Mouse (Mus musculus) hindbrain, embryonic 10.5 days (tissue): ENCODE measurements at regions not wholly inside any gene's neighbourhood (a gene's known extent, or its start where the extent isn't known, plus 50 kb on each side); places are given as distances from the start of the nearest gene placed in this dataset.
A peak's percentile ranks its signal among the peaks of the same experiment; 100 is the strongest.

ENCODE experiments used
- DNase-seq: peaks from one replicate; pipeline ENCODE4 v3.0.0-alpha.2; 2017; ENCODE audit warnings: low spot score
- H3K27ac ChIP-seq: fragments of 300-500 bp; sonication (generic); 2 replicates; pipeline ENCODE4 v1.5.1; 2016; ENCODE audit warnings: mild to moderate bottlenecking, moderate library complexity
- H3K27me3 ChIP-seq: fragments of 300-500 bp; sonication (generic); 2 replicates; pipeline ENCODE4 v1.6.1; 2016; ENCODE audit warnings: mild to moderate bottlenecking; ENCODE audit not compliant: poor library complexity, insufficient read depth, severe bottlenecking
- H3K36me3 ChIP-seq: fragments of 300-500 bp; sonication (generic); 2 replicates; pipeline ENCODE4 v1.6.1; 2016; ENCODE audit warnings: mild to moderate bottlenecking, moderate library complexity
- H3K4me1 ChIP-seq: fragments of 300-500 bp; sonication (generic); replicated peaks from 2 replicates; pipeline ENCODE4 v1.6.1; 2016; ENCODE audit warnings: mild to moderate bottlenecking
- H3K4me3 ChIP-seq: fragments of 300-500 bp; sonication (generic); 2 replicates; pipeline ENCODE4 v1.5.1; 2016; ENCODE audit warnings: mild to moderate bottlenecking, moderate library complexity
- H3K9me3 ChIP-seq: fragments of 300-500 bp; sonication (generic); 2 replicates; pipeline ENCODE4 v1.6.1; 2016; ENCODE audit warnings: mild to moderate bottlenecking, moderate library complexity
- WGBS: fragments of 180-500 bp; shearing (Covaris S2); methylation state at CpG from one replicate; pipeline ENCODE4 v1.1.7; 2016; 5-methylcytosine and 5-hydroxymethylcytosine counted together

DNA sequence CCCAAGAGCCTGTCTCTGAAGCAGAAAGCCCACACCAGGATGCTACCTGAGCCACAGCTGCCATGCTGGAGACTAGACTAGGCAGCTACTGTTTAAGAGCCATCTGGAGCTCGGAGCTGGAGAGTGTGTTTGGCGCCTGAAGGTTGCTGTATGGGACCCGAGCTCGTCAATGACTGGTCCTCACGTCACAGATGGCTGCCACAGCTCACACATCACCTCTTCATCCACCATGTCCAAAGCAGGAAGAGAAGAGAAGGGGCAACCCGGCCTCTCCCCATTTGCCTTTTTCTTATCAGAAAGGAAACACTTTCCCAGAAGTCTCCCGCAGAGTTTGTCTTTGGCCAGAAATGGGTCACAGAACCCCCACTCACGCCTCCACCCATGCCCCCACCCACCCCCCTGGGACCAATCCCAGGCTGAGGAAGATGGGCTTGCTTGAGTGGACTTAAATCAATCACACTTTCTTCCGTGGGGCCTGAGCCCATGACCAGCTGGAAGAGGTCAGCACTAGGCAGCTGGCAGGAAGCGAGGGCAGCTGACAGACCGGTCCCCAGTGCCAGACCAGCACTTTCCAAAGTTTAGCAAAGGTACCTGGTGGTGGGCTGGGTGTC is 53.5 kb upstream of the Ptpn1 start:
- Histone ChIP-seq H3K27ac (no peak overlapping the region), H3K36me3 (no peaks in the 10 kb centered on the region), H3K27me3 (no peaks in the 10 kb centered on the region), H3K9me3 (peaks cover 2% of the 10 kb centered on the region; the same call in 1 of the 2 replicates), H3K4me1 (peaks cover 19% of the 10 kb centered on the region), H3K4me3 (no peak overlapping the region)
- DNase-seq = no peak
- 63% methylated on average over 11 of the region's 11 CpGs for WGBS

- 0 out of 2 replicates have a peak overlapping the region, but pooled peaks have one; percentile 16 for H3K27ac ChIP-seq
- whole genome bisulfite sequencing = 55% methylated on average over 11 of the region's 11 CpGs
- no peaks in the 10 kb centered on the region for H3K27me3 ChIP-seq
- H3K36me3 ChIP-seq = no peaks in the 10 kb centered on the region
- H3K4me1 ChIP-seq = peaks cover 19% of the 10 kb centered on the region
- no peak for DNase-seq
- H3K4me3 ChIP-seq = no peak overlapping the region
- 0 out of 2 replicates have a peak, but pooled peaks cover 2% of the 10 kb centered on the region for H3K9me3 ChIP-seq
Observed at GRCm38 (mm10) chr2:167877254-167877870, 54.5 kb upstream of the Ptpn1 start.

- Histone ChIP-seq H3K9me3 (no peaks in the 10 kb centered on the region), H3K4me3 (no peak overlapping the region), H3K27ac (no peak overlapping the region), H3K36me3 (no peaks in the 10 kb centered on the region), H3K4me1 (peaks cover 11% of the 10 kb centered on the region), H3K27me3 (peaks cover 3% of the 10 kb centered on the region; the same call in 1 of the 2 replicates)
- DNase-seq = no peak
- WGBS = 94% methylated on average over 4 of the region's 4 CpGs
Observed at GRCm38 (mm10) chr2:167872507-167872906, 59.4 kb upstream of the Ptpn1 start.

DNA sequence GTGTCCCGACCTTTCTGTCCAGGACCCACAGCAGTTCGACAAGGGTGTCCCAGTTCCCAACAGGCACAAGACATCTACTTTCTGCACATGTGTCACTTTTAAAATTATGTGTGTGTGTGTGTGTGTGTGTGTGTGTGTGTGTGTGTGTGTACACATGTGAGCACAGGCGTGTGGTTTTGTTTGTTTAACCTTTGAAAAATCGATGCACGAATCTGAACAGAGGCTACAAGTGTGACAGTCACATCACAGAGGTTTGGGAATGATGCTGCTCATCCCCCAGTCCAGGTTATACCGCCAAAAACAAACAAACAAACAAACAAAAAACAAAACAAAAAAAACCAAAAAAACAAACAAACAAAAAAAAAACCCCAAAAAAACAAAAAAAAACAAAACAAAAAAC is 61.7 kb upstream of the Ptpn1 start:
- Histone ChIP-seq H3K27ac (no peak overlapping the region), H3K27me3 (peaks cover 3% of the 10 kb centered on the region; the same call in 1 of the 2 replicates), H3K9me3 (no peaks in the 10 kb centered on the region), H3K4me1 (peaks cover 17% of the 10 kb centered on the region), H3K36me3 (no peaks in the 10 kb centered on the region), H3K4me3 (no peak overlapping the region)
- no peak for DNase-seq
- 83% methylated on average over 6 of the region's 6 CpGs for WGBS

- H3K27ac ChIP-seq = no peak overlapping the region
- no peak for DNase-seq
- peaks cover 38% of the 10 kb centered on the region for H3K4me1 ChIP-seq
- H3K4me3 ChIP-seq = no peak overlapping the region
- peaks cover 3% of the 10 kb centered on the region for H3K27me3 ChIP-seq
- 59% methylated on average over 10 of the region's 10 CpGs for WGBS
- no peaks in the 10 kb centered on the region for H3K36me3 ChIP-seq
- H3K9me3 ChIP-seq = no peaks in the 10 kb centered on the region
Observed at GRCm38 (mm10) chr2:167866751-167867150, 65.1 kb upstream of the Ptpn1 start.

GRCm38 (mm10) chr2:167865525-167865924 is 66.3 kb upstream of the Ptpn1 start:
- WGBS = 92% methylated on average over 3 of the region's 3 CpGs
- Histone ChIP-seq H3K4me3 (no peak overlapping the region), H3K9me3 (no peaks in the 10 kb centered on the region), H3K36me3 (no peaks in the 10 kb centered on the region), H3K27me3 (peaks cover 6% of the 10 kb centered on the region), H3K27ac (no peak overlapping the region), H3K4me1 (peaks cover 51% of the 10 kb centered on the region)
- DNase-seq = no peak

- Histone ChIP-seq H3K27me3 (peaks cover 7% of the 10 kb centered on the region), H3K27ac (no peak overlapping the region), H3K9me3 (no peaks in the 10 kb centered on the region), H3K4me3 (no peak overlapping the region), H3K36me3 (no peaks in the 10 kb centered on the region), H3K4me1 (peaks cover 58% of the 10 kb centered on the region)
- 79% methylated on average over 7 of the region's 7 CpGs for WGBS
- no peak for DNase-seq
Observed at GRCm38 (mm10) chr2:167864672-167865071, 67.2 kb upstream of the Ptpn1 start.

DNA sequence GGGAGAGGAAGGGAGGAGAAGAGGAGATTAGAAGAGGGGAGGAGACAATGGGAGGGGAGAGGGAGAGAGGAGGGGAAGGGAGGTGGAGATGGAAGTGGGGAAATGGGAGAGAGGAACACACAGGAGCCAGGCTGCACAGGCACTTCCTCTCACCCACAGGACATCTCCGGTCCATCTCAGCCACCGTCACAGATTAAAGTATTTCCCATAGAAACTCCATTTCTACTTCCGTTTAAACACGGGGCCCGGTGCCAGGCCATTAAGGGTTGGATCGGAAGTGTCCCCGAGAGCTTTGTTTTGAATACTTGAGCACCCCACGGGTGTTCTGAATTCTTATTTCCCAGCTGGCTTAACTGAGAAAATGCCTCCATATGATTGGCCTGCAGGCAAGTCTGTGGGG is 67.6 kb upstream of the Ptpn1 start:
- Histone ChIP-seq H3K27me3 (peaks cover 6% of the 10 kb centered on the region; the same call in 1 of the 2 replicates), H3K36me3 (no peaks in the 10 kb centered on the region), H3K27ac (no peak overlapping the region; the same call in 1 of the 2 replicates), H3K4me3 (no peak overlapping the region), H3K9me3 (no peaks in the 10 kb centered on the region), H3K4me1 (peaks cover 57% of the 10 kb centered on the region)
- no peak for DNase-seq
- 66% methylated on average over 8 of the region's 8 CpGs for WGBS

GRCm38 (mm10) chr2:167863616-167864015 is 68.2 kb upstream of the Ptpn1 start:
- H3K4me1 ChIP-seq = peaks cover 58% of the 10 kb centered on the region
- H3K9me3 ChIP-seq = no peaks in the 10 kb centered on the region
- no peak overlapping the region for H3K4me3 ChIP-seq
- H3K36me3 ChIP-seq = no peaks in the 10 kb centered on the region
- peaks cover 6% of the 10 kb centered on the region; the same call in 1 of the 2 replicates for H3K27me3 ChIP-seq
- no peak overlapping the region for H3K27ac ChIP-seq
- WGBS = 65% methylated on average over 6 of the region's 6 CpGs
- no peak for DNase-seq

DNA sequence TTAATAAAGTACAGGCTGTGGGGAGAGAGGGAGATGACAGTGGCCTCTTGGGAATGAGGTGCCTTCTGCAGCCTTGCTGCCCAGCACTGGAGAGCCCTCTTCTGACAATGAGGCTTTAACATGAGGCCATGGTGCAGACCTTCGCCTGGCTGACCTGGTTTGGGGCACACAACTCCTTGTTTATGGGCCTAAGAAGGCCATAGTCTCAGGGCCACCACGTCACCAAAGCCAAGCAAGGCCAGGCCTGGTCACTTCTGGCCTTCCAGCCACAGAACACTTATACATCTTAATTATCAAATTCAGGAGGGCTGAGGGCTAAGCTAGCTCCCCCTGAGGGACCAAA is 70.7 kb upstream of the Ptpn1 start:
- WGBS = 90% methylated on average over 2 of the region's 2 CpGs
- Histone ChIP-seq H3K4me1 (peaks cover 66% of the 10 kb centered on the region), H3K36me3 (no peaks in the 10 kb centered on the region), H3K9me3 (no peaks in the 10 kb centered on the region), H3K27ac (peak overlapping the region; percentile 83), H3K27me3 (peaks cover 6% of the 10 kb centered on the region; the same call in 1 of the 2 replicates), H3K4me3 (no peak overlapping the region)
- DNase-seq = no peak

GRCm38 (mm10) chr2:167860457-167861177 is 71.2 kb upstream of the Ptpn1 start:
- peaks cover 6% of the 10 kb centered on the region; the same call in 1 of the 2 replicates for H3K27me3 ChIP-seq
- peak overlapping the region; percentile 83 for H3K27ac ChIP-seq
- H3K9me3 ChIP-seq = no peaks in the 10 kb centered on the region
- no peak overlapping the region for H3K4me3 ChIP-seq
- no peaks in the 10 kb centered on the region for H3K36me3 ChIP-seq
- DNase-seq = peak; percentile 21
- peaks cover 69% of the 10 kb centered on the region for H3K4me1 ChIP-seq
- 42% methylated on average over 10 of the region's 10 CpGs for WGBS

DNA sequence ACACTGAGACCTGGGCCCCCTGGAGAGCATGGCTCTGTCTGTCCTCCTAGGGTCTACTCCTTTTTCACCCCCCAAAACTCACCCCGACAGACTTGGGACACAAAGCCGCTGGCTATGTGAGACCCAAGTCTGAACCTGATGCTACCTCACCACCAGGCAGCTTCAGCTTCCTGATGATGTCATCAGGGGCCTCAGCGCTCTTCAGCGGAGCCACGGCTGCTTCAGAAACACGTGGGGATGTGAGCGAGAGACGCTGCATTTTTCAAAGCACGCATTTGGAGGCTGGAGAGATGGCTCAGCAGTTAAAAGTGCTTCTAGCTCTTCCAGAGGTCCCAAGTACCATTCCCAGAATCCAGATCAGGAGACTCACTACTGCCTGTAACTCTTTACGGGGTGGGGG is 72.3 kb upstream of the Ptpn1 start:
- Histone ChIP-seq H3K4me3 (no peak overlapping the region), H3K27me3 (peaks cover 6% of the 10 kb centered on the region; the same call in 1 of the 2 replicates), H3K4me1 (peaks cover 73% of the 10 kb centered on the region), H3K9me3 (no peaks in the 10 kb centered on the region), H3K27ac (no peak overlapping the region), H3K36me3 (no peaks in the 10 kb centered on the region)
- 79% methylated on average over 10 of the region's 10 CpGs for WGBS
- no peak for DNase-seq

GRCm38 (mm10) chr2:167858346-167858745 is 73.5 kb upstream of the Ptpn1 start:
- no peaks in the 10 kb centered on the region for H3K36me3 ChIP-seq
- WGBS = 76% methylated on average over 10 of the region's 10 CpGs
- peaks cover 68% of the 10 kb centered on the region for H3K4me1 ChIP-seq
- DNase-seq = no peak
- H3K27ac ChIP-seq = peak overlapping the region; percentile 12; the same call in 1 of the 2 replicates
- H3K27me3 ChIP-seq = peaks cover 6% of the 10 kb centered on the region; the same call in 1 of the 2 replicates
- H3K9me3 ChIP-seq = no peaks in the 10 kb centered on the region
- H3K4me3 ChIP-seq = no peak overlapping the region
